8 mouse cellular contexts compared by ENCODE assay signal in the genomic region with DNA sequence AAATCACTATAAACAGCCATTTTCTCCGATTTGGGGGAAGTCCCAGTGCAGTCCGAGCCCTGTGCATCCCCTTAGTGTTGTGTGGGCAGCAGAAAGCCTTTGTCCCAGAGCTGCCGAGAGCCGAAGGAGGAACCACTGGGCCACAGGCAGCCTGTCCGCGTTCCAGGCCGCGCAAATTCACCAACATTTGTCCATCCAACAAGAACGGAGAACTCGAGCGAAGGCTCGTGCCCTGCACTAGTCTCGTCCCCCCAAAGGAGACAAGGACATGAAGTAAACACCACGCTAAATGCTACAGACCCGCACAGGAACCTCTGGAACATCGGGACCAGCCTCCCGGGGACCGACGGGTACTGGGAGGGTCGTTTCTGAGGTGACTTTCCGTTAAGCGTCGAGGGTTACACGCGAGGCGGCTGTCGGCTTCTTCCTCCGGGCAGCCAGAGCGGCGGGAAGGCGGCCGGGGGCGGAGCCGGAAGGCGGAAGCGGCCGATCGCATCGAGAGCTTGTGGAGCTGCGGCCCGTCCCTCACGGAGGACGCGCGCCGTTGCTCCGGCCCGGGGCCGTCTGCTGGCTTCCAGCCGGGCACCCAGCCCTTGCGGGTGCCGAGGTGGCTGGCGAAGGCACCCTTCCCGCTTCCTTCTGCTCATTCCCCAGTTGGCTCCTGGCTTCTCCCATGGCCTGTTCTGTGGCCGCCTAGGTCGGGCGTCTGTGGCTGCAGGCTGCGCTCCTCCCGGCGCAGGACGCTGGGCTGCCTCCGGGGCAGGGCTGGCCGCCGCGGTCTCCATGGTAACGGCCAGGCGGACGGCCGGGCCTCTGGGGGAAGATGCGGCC. TPM values are rescaled to one million over a fixed set of nuclear protein-coding genes. Genes with fewer than 3 reads are reported as not detected.
DNase-seq lines count a peak whose midpoint lies in the region; ATAC-seq and TF ChIP-seq lines count a peak whose summit lies in the region.

A gene (plus strand): TSS at position 250 of the 831 bp plus-strand sequence.

- H3K27ac ChIP-seq in forebrain, embryonic 15.5 days (replicated peaks), result peak within 1 kb of the TSS; percentile 96
- peak within 1 kb of the TSS; percentile 98 for H3K27ac ChIP-seq in layer of hippocampus, adult 2 months
- peak within 1 kb of the TSS; percentile 97 for H3K27ac ChIP-seq in lung, embryonic 14.5 days (ENCODE audit: low read depth)
- peak within 1 kb of the TSS; percentile 85 for H3K27ac ChIP-seq in olfactory bulb, adult 2 months (ENCODE audit: insufficient read depth, low read depth, low read length)
- H3K27ac ChIP-seq in thymus, adult 2 months (ENCODE audit: control insufficient read depth, insufficient read depth, low read length), result peak within 1 kb of the TSS; percentile 67; the same call in 1 of the 2 replicates

- peak within 1 kb of the TSS; percentile 78 for H3K4me2 ChIP-seq in forebrain, embryonic 15.5 days (replicated peaks)
- H3K4me2 ChIP-seq in lung, embryonic 14.5 days, result peak within 1 kb of the TSS; percentile 66

- H3K9me3 ChIP-seq in forebrain, embryonic 15.5 days, result no peaks in the 10 kb centered on the region
- no peaks in the 10 kb centered on the region for H3K9me3 ChIP-seq in lung, embryonic 14.5 days (ENCODE audit: low read depth, low read length)

- TF ChIP-seq POLR2A in olfactory bulb, adult 2 months (IDR thresholded peaks at IDR 0.05; ENCODE audit: insufficient read depth, low read depth, low read length), result no peak; the same call in 1 of the 2 replicates
- TF ChIP-seq POLR2A in thymus, adult 2 months (IDR thresholded peaks at IDR 0.05; ENCODE audit: control insufficient read depth, extremely low read depth, insufficient read depth, low read length, poor library complexity), result peak; percentile 75

- H3K36me3 ChIP-seq in forebrain, embryonic 15.5 days, result peaks cover 20% of the 10 kb centered on the region
- peaks cover 21% of the 10 kb centered on the region for H3K36me3 ChIP-seq in lung, embryonic 14.5 days (ENCODE audit: insufficient read depth)
- peaks cover 6% of the 10 kb centered on the region for H3K36me3 ChIP-seq in thymus, adult 2 months (ENCODE audit: control insufficient read depth, insufficient read depth, low read length)

- ATAC-seq in forebrain, embryonic 15.5 days (replicated peaks), result peak; percentile 96
- peak; percentile 99 for ATAC-seq in lung, embryonic 14.5 days (ENCODE audit: insufficient read depth)

- peak; percentile 64 for DNase-seq in ES-CJ7 (ENCODE audit: low read depth, low spot score)
- peak; percentile 79 for DNase-seq in cerebellum, adult 11 months
- peak; percentile 84 to 92 for DNase-seq in heart, postnatal 36 days
- DNase-seq in layer of hippocampus, adult 2 months (ENCODE audit: low spot score in 2 of 2), result peak; percentile 81 to 82
- peak; percentile 93 for DNase-seq in lung, embryonic 14.5 days
- DNase-seq in thymus, adult 2 months, result peak; percentile 85

- under 1% methylated on average over 70 of the region's 70 CpGs for WGBS in forebrain, embryonic 15.5 days
- under 1% methylated on average over 68 of the region's 70 CpGs for WGBS in lung, embryonic 14.5 days
- under 1% methylated on average over 70 of the region's 70 CpGs for WGBS in olfactory bulb, adult 2 months
- under 1% methylated on average over 70 of the region's 70 CpGs for WGBS in thymus, adult 2 months

- peak within 1 kb of the TSS; percentile 97 for H3K9ac ChIP-seq in forebrain, embryonic 15.5 days (replicated peaks)
- H3K9ac ChIP-seq in lung, embryonic 14.5 days, result peak within 1 kb of the TSS; percentile 88

- peak within 1 kb of the TSS; percentile 88 for H3K4me3 ChIP-seq in forebrain, embryonic 15.5 days
- peak within 1 kb of the TSS; percentile 97 for H3K4me3 ChIP-seq in layer of hippocampus, adult 2 months
- H3K4me3 ChIP-seq in lung, embryonic 14.5 days (ENCODE audit: low read depth, low read length), result peak within 1 kb of the TSS; percentile 80
- H3K4me3 ChIP-seq in olfactory bulb, adult 2 months (ENCODE audit: insufficient read depth, low read depth, low read length), result peak within 1 kb of the TSS; percentile 69
- peak within 1 kb of the TSS; percentile 92 for H3K4me3 ChIP-seq in thymus, adult 2 months (ENCODE audit: control insufficient read depth, insufficient read depth, low read length)

- TF ChIP-seq CTCF in layer of hippocampus, adult 2 months (conservative IDR thresholded peaks at IDR 0.05), result no peak
- TF ChIP-seq CTCF in lung, embryonic 14.5 days (IDR thresholded peaks at IDR 0.05; ENCODE audit: low read depth), result no peak
- TF ChIP-seq CTCF in olfactory bulb, adult 2 months (IDR thresholded peaks at IDR 0.05; ENCODE audit: insufficient read depth, low read depth, low read length), result peak; percentile 17; the same call in 1 of the 2 replicates
- TF ChIP-seq CTCF in thymus, adult 2 months (IDR thresholded peaks at IDR 0.05; ENCODE audit: borderline replicate concordance, control insufficient read depth, extremely low read depth, insufficient read depth, low read length, poor library complexity), result no peak

- H3K27me3 ChIP-seq in forebrain, embryonic 15.5 days, result no peaks in the 10 kb centered on the region
- no peaks in the 10 kb centered on the region for H3K27me3 ChIP-seq in lung, embryonic 14.5 days (ENCODE audit: insufficient read depth, low read length)
- no peaks in the 10 kb centered on the region for H3K27me3 ChIP-seq in thymus, adult 2 months (ENCODE audit: control insufficient read depth, insufficient read depth, low read length)

- intact Hi-C loops in heart, postnatal 36 days (cut with DNase I), result loop anchor here (1.0 kb wide), 1 partner anchor 54 kb away; a partner anchor contains a TSS

- peaks cover 30% of the 10 kb centered on the region for H3K4me1 ChIP-seq in forebrain, embryonic 15.5 days
- H3K4me1 ChIP-seq in lung, embryonic 14.5 days (ENCODE audit: insufficient read depth), result no peaks in the 10 kb centered on the region
- H3K4me1 ChIP-seq in olfactory bulb, adult 2 months (ENCODE audit: control insufficient read depth, insufficient read depth, low read length), result no peaks in the 10 kb centered on the region
- H3K4me1 ChIP-seq in thymus, adult 2 months (replicated peaks; ENCODE audit: control insufficient read depth, insufficient read depth, low read length), result no peaks in the 10 kb centered on the region; the same call in 1 of the 2 replicates

RNA-seq across cellular contexts. Expression of the gene that starts here (rescaled TPM):
- 26.9 and 28.9 TPM in 2 replicates for polyA plus RNA-seq in forebrain, embryonic 15.5 days (2015; fragmentation: Nextera tagmentation; extraction: Ambion mirVana)
- 1 to 10 TPM; 7.3 to 7.6 TPM for total RNA-seq in heart, postnatal 36 days (2021)
- total RNA-seq in layer of hippocampus, adult 2 months (2021), result 10 to 100 TPM; 42.2 to 43.2 TPM
- polyA plus RNA-seq in lung, embryonic 14.5 days (2014; fragmentation: Nextera tagmentation; extraction: Ambion mirVana), result 36.9 and 38.8 TPM in 2 replicates
- polyA plus RNA-seq in olfactory bulb, adult 2 months (2012; ENCODE audit: insufficient read depth, insufficient read length, low replicate concordance, missing spikeins), result not detected in 2 replicates
- 16.9 and 20.7 TPM in 2 replicates for polyA plus RNA-seq in thymus, adult 2 months (2012; rRNA removed)

Comparison
In these comparisons a context has a peak if more than half of its experiments do, and no peak if none do; other contexts are left out.
1. Peak in every context shown above with its lines: DNase-seq, ATAC-seq, H3K4me3 ChIP-seq and H3K27ac ChIP-seq.
2. RNA of the gene that starts here (total RNA-seq): 42.2 to 43.2 TPM in layer of hippocampus, adult 2 months; 7.3 to 7.6 TPM in heart, postnatal 36 days; every median in the first group is over 4 times any median in the second.